Mouse (Mus musculus) spleen, postnatal 4 days (tissue): ENCODE data around the gene Pqlc2.
A peak's percentile ranks its signal among the peaks of the same experiment; 100 is the strongest.

ENCODE experiments used
- DNase-seq, 2 experiments: peaks; one replicate each; pipeline ENCODE4 v3.0.0; 2022; ENCODE audit warnings: low spot score in 2 of 2

The Pqlc2 gene

GRCm38 (mm10) chr4:139310171-139310898 lies at the start of gene Pqlc2, which contains the start of gene Akr7a5:
Gene Pqlc2, minus strand, starts transcription at chr4:139310708.
Gene Akr7a5, plus strand, starts transcription at chr4:139310744.
- peak; percentile 99 to 100 for DNase-seq

- no peak for DNase-seq
Measured at GRCm38 (mm10) chr4:139357211-139357610, 46.7 kb upstream of the Pqlc2 start.

GRCm38 (mm10) chr4:139352832-139353231 lies 42.3 kb upstream of the Pqlc2 start:
- no peak for DNase-seq

- DNase-seq: peak; percentile 83 to 93
Measured at GRCm38 (mm10) chr4:139351931-139352711, 41.6 kb upstream of the Pqlc2 start, which contains the start of the genes Mrto4, Emc1 and Ubr4. Gene Mrto4, minus strand, starts transcription at chr4:139352576. Gene Emc1, plus strand, starts transcription at chr4:139352587. Gene Ubr4, plus strand, starts transcription at chr4:139352609.

GRCm38 (mm10) chr4:139345416-139346019 lies 35.0 kb upstream of the Pqlc2 start:
- no peak for DNase-seq

- no peak for DNase-seq
Measured at GRCm38 (mm10) chr4:139343718-139344117, 33.2 kb upstream of the Pqlc2 start.

GRCm38 (mm10) chr4:139341556-139342233 lies 31.2 kb upstream of the Pqlc2 start:
- DNase-seq: peak in 1 of 2 experiments; percentile 33

GRCm38 (mm10) chr4:139340835-139341234 lies 30.3 kb upstream of the Pqlc2 start:
- no peak for DNase-seq

- DNase-seq: no peak
Measured at GRCm38 (mm10) chr4:139338145-139338544, 27.6 kb upstream of the Pqlc2 start.

GRCm38 (mm10) chr4:139336822-139337483 lies 26.4 kb upstream of the Pqlc2 start:
- peak; percentile 86 to 97 for DNase-seq

- peak in 1 of 2 experiments; percentile 35 for DNase-seq
Measured at GRCm38 (mm10) chr4:139335507-139335906, 25.0 kb upstream of the Pqlc2 start.

GRCm38 (mm10) chr4:139334631-139335295 lies 24.3 kb upstream of the Pqlc2 start:
- no peak for DNase-seq

GRCm38 (mm10) chr4:139330605-139331004 lies 20.1 kb upstream of the Pqlc2 start:
- peak; percentile 87 to 92 for DNase-seq

- no peak for DNase-seq
Measured at GRCm38 (mm10) chr4:139319740-139320139, 9.2 kb upstream of the Pqlc2 start.

GRCm38 (mm10) chr4:139318449-139318848 lies 7.9 kb upstream of the Pqlc2 start:
- no peak for DNase-seq

GRCm38 (mm10) chr4:139312632-139313031 lies 2.1 kb upstream of the Pqlc2 start:
- peak; percentile 54 to 81 for DNase-seq

GRCm38 (mm10) chr4:139311707-139312106 lies 1.2 kb upstream of the Pqlc2 start:
- no peak for DNase-seq

- peak in 1 of 2 experiments; percentile 13 for DNase-seq
Measured at GRCm38 (mm10) chr4:139310899-139311701, 592 bp upstream of the Pqlc2 start.

- DNase-seq: peak in 1 of 2 experiments; percentile 60
Measured at GRCm38 (mm10) chr4:139309651-139310050, 857 bp downstream of the Pqlc2 start.

GRCm38 (mm10) chr4:139307916-139308315 lies 2.6 kb downstream of the Pqlc2 start:
- DNase-seq: peak; percentile 65 to 72
